Mouse (Mus musculus): ENCODE data around the gene Macrod1. TPM values are rescaled to one million over a fixed set of nuclear protein-coding genes. Genes with fewer than 3 reads are reported as not detected.

Macrod1 gene
- polyA plus RNA-seq, 1 experiment: 6.2 TPM

DNA sequence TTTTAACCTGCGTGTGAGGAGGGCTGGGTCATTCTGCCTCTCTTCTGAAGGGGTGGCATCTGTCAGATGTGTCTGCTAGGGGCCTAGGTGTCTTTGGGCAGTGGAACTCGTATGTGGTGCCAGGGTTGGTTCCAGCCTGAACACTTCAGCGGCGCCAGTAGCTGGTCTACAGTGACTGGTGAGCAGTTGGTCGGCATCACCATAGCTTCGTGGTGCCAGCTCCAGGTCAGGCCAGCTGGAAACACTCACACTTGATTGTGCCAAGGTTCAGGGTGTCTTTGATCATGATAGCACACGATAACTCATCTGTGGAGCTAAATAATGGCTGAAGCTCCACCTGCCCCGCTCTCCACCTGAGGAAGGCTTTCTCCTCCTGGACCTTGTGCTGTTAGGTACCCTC lies 6.3 kb downstream of the Macrod1 start:
- peaks cover 4% of the 10 kb centered on the region; the same call in 1 of the 2 replicates for H3K4me1 ChIP-seq (ENCODE audit: control insufficient read depth, insufficient read depth, low read length)
- H3K27ac ChIP-seq (ENCODE audit: control insufficient read depth, insufficient read depth, low read depth, low read length, poor library complexity): no peak overlapping the region
- TF ChIP-seq POLR2A (IDR thresholded peaks at IDR 0.05; ENCODE audit: borderline replicate concordance, control insufficient read depth, low read depth, low read length): no peak
- TF ChIP-seq CTCF (IDR thresholded peaks at IDR 0.05; ENCODE audit: control insufficient read depth, insufficient read depth, low read length): no peak
- H3K4me3 ChIP-seq (replicated peaks; ENCODE audit: control insufficient read depth, low read depth, low read length): no peak overlapping the region
- WGBS: 87% methylated on average over 8 of the region's 8 CpGs

GRCm38 (mm10) chr19:7064571-7064970 lies 8.0 kb downstream of the Macrod1 start:
- H3K4me1 ChIP-seq (ENCODE audit: control insufficient read depth, insufficient read depth, low read length): peaks cover 4% of the 10 kb centered on the region; the same call in 1 of the 2 replicates
- 3% methylated on average over 3 of the region's 3 CpGs for WGBS
- no peak overlapping the region for H3K27ac ChIP-seq (ENCODE audit: control insufficient read depth, insufficient read depth, low read depth, low read length, poor library complexity)
- H3K4me3 ChIP-seq (replicated peaks; ENCODE audit: control insufficient read depth, low read depth, low read length): no peak overlapping the region
- TF ChIP-seq CTCF (IDR thresholded peaks at IDR 0.05; ENCODE audit: control insufficient read depth, insufficient read depth, low read length) (peak; percentile 100), POLR2A (IDR thresholded peaks at IDR 0.05; ENCODE audit: borderline replicate concordance, control insufficient read depth, low read depth, low read length) (no peak)

DNA sequence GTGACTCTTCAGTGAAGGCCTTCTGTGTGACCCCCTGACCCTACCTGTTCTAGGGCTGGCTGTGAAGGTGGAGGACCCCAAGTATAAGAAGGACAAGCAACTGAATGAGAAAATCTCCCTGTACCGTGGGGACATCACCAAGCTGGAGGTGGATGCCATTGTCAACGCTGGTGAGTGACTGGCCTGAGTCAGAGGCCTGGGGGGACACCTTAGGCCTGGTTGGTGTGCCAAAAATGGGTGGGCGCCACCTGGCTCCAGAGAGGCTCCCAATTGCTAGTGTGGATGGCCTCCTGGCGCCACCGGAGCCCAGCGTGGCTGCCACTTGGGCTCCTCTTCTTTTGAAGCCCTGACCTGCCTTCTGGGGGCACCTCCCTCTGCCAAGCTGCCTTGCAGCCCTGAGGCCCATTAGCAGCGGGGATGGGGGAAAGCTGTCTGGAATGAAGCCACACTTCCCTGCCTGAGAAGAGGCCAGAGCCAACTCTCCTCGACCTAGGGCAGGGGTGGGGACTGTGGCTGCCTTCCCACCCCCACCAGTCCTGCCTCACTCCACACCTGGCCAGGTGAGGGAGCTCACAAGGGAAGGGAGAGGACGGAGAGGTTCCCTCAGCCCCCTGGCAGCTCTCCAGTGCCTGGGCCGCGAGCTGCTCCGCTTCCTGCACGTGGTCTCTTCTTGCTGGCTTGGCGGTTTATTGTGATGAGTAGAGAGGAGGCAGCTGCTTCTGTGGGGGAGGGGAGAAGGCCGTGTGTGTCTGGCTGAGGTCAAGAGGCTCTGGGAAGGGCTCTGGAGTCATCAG lies 9.6 kb downstream of the Macrod1 start:
- 31% methylated on average over 15 of the region's 15 CpGs for WGBS
- no peak for TF ChIP-seq POLR2A (IDR thresholded peaks at IDR 0.05; ENCODE audit: borderline replicate concordance, control insufficient read depth, low read depth, low read length)
- no peak for TF ChIP-seq CTCF (IDR thresholded peaks at IDR 0.05; ENCODE audit: control insufficient read depth, insufficient read depth, low read length)
- Histone ChIP-seq H3K4me3 (replicated peaks; ENCODE audit: control insufficient read depth, low read depth, low read length) (no peak overlapping the region), H3K27ac (ENCODE audit: control insufficient read depth, insufficient read depth, low read depth, low read length, poor library complexity) (no peak overlapping the region; the same call in 1 of the 2 replicates), H3K4me1 (ENCODE audit: control insufficient read depth, insufficient read depth, low read length) (peaks cover 4% of the 10 kb centered on the region; the same call in 1 of the 2 replicates)

GRCm38 (mm10) chr19:7066828-7067342 lies 10.3 kb downstream of the Macrod1 start:
- WGBS: 27% methylated on average over 8 of the region's 8 CpGs
- TF ChIP-seq CTCF (IDR thresholded peaks at IDR 0.05; ENCODE audit: control insufficient read depth, insufficient read depth, low read length): no peak
- TF ChIP-seq POLR2A (IDR thresholded peaks at IDR 0.05; ENCODE audit: borderline replicate concordance, control insufficient read depth, low read depth, low read length): no peak
- H3K4me1 ChIP-seq (ENCODE audit: control insufficient read depth, insufficient read depth, low read length): peaks cover 4% of the 10 kb centered on the region; the same call in 1 of the 2 replicates
- no peak overlapping the region; the same call in 1 of the 2 replicates for H3K27ac ChIP-seq (ENCODE audit: control insufficient read depth, insufficient read depth, low read depth, low read length, poor library complexity)
- H3K4me3 ChIP-seq (replicated peaks; ENCODE audit: control insufficient read depth, low read depth, low read length): no peak overlapping the region

DNA sequence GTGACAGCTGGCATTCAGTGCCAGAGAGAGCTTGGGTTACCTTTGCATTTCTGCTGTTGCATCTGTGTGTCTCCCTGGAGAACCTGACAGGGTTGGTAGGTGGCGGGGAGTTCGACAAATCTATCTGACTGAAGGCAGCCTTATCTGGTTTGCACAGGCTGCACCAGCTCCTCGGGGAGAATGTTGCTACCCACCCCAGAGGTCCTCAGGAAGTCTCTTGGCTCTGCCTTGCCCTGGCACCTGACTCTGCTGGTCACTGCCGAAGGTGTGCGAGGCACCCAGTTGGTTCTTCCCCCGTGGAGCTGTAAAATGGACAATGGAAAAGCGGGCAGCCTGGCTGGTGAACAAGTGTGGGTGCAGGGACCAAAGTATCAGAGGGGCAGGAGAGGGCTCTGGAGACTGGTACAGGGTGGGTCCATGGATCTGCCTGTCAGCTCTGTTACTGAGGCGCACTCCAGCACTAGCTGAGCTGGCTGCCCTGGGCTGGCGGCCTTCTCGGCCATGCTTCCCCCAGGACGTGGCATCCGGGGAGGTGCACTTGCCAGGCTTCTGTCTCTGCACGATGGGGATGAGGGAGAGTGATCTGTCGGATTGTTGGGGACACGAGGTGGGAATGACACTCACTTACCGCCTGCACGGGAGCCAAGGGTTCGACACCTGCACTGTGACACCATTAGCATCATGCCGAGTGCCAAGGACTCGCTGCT lies 10.9 kb downstream of the Macrod1 start:
- Histone ChIP-seq H3K27ac (ENCODE audit: control insufficient read depth, insufficient read depth, low read depth, low read length, poor library complexity) (no peak overlapping the region), H3K4me1 (ENCODE audit: control insufficient read depth, insufficient read depth, low read length) (peaks cover 4% of the 10 kb centered on the region; the same call in 1 of the 2 replicates), H3K4me3 (replicated peaks; ENCODE audit: control insufficient read depth, low read depth, low read length) (no peak overlapping the region)
- 51% methylated on average over 20 of the region's 20 CpGs for WGBS
- no peak for TF ChIP-seq CTCF (IDR thresholded peaks at IDR 0.05; ENCODE audit: control insufficient read depth, insufficient read depth, low read length)
- no peak for TF ChIP-seq POLR2A (IDR thresholded peaks at IDR 0.05; ENCODE audit: borderline replicate concordance, control insufficient read depth, low read depth, low read length)

- TF ChIP-seq POLR2A (IDR thresholded peaks at IDR 0.05; ENCODE audit: borderline replicate concordance, control insufficient read depth, low read depth, low read length): no peak
- peak; percentile 87 for TF ChIP-seq CTCF (IDR thresholded peaks at IDR 0.05; ENCODE audit: control insufficient read depth, insufficient read depth, low read length)
- H3K4me3 ChIP-seq (replicated peaks; ENCODE audit: control insufficient read depth, low read depth, low read length): no peak overlapping the region
- H3K4me1 ChIP-seq (ENCODE audit: control insufficient read depth, insufficient read depth, low read length): peaks cover 4% of the 10 kb centered on the region; the same call in 1 of the 2 replicates
- H3K27ac ChIP-seq (ENCODE audit: control insufficient read depth, insufficient read depth, low read depth, low read length, poor library complexity): no peak overlapping the region
- 7% methylated on average over 14 of the region's 14 CpGs for WGBS
These were observed 11.5 kb downstream of the Macrod1 start for GRCm38 (mm10) chr19:7068136-7068535.

DNA sequence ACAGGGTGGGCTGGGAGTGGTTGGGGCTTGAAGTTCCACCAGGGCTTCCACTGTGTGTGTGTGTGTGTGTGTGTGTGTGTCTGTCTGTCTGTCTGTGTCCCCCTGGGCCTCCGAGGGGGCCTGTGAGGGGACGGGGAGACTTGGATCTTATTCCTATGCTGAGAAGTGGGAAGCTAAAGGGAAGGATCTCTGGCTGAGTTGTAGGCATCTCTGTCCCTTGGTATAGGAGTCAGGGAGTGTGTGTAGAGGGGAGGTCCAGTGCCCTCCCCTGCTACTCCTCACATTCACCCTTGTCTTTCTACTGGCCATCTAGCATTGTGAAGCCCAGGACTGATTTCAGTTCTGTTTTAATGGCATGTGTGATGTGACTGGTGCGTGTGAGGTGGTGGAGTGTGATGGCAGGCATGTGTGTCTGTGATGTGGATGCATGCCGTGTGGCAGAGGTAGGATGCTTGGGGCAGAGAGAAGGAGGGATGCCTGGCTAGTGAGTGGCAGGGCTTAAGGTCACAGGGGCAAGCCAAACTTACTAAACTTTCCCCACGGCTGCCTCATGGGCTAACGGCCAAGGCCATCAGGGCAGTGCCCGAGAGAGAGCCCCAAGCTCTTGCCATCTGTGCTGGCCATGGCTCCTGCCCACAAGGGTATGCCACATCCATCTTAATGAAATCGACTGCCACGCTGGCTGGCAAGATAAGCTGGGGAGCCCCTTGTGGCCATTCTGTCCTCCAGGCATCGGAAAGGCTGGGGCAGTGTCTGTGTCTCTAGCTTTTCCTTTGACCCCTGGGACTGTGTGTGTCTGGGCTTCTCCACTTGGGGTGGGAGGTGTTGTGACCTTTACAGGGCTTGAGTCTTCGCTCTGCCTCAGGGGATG lies 12.3 kb downstream of the Macrod1 start:
- no peak overlapping the region for H3K27ac ChIP-seq (ENCODE audit: control insufficient read depth, insufficient read depth, low read depth, low read length, poor library complexity)
- H3K4me1 ChIP-seq (ENCODE audit: control insufficient read depth, insufficient read depth, low read length): peaks cover 4% of the 10 kb centered on the region; the same call in 1 of the 2 replicates
- TF ChIP-seq CTCF (IDR thresholded peaks at IDR 0.05; ENCODE audit: control insufficient read depth, insufficient read depth, low read length) (no peak), POLR2A (IDR thresholded peaks at IDR 0.05; ENCODE audit: borderline replicate concordance, control insufficient read depth, low read depth, low read length) (no peak)
- no peak overlapping the region for H3K4me3 ChIP-seq (replicated peaks; ENCODE audit: control insufficient read depth, low read depth, low read length)
- WGBS: 65% methylated on average over 11 of the region's 11 CpGs
